Mouse (Mus musculus) myocyte (in vitro differentiated cells): Measurements from ENCODE around the gene Slc39a9.

Experiments used
- CEBPB ChIP-seq: IDR thresholded peaks from 2 replicates; pipeline ENCODE4 v1.6.1; 2011; ENCODE audit warnings: mild to moderate bottlenecking, moderate library complexity; ENCODE audit not compliant: poor library complexity, insufficient read depth, severe bottlenecking
- POLR2A ChIP-seq: IDR thresholded peaks from one replicate; pipeline ENCODE4 v1.6.1; 2011; ENCODE audit warnings: low read depth, mild to moderate bottlenecking, control low read depth, moderate library complexity; ENCODE audit not compliant: insufficient read length
- TCF12 ChIP-seq: IDR thresholded peaks from one replicate; pipeline ENCODE4 v1.6.1; 2011; ENCODE audit warnings: mild to moderate bottlenecking, control low read depth; ENCODE audit not compliant: poor library complexity, insufficient read depth, severe bottlenecking

DNA sequence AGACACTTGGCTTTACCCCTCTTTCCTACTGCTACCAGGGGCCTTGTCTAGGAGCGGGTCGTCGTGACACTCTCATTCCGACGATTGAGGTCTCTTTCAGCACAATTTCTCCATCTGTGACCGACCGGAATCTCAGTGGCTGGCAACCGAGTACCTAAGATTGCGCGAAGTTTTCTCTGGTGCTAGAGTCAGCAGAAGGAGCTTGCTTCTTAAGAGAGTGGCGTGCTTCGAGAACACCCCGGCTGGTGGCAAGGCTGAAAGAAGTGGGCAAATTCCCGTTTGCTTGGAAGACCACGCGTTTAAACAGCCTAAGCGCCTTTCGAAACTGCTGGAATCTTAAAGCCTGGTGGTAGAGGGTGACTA is 804 bp downstream of the Slc39a9 start:
- no peak for TF ChIP-seq CEBPB
- TF ChIP-seq TCF12: no peak
- no peak for TF ChIP-seq POLR2A
